Mouse (Mus musculus) small intestine, adult 2 months (tissue): ENCODE data around the gene Ociad2.

Source experiments
- CTCF ChIP-seq: fragments of 200-500 bp; IDR thresholded peaks from 2 replicates; pipeline ENCODE4 v1.5.1; 2012; ENCODE audit warnings: low read depth, mild to moderate bottlenecking, control low read depth, inconsistent platforms, low read length, moderate library complexity, mixed read lengths; ENCODE audit not compliant: insufficient replicate concordance, insufficient read length; ENCODE audit errors: extremely low read depth
- POLR2A ChIP-seq: fragments of 200-500 bp; IDR thresholded peaks from 2 replicates; pipeline ENCODE4 v1.6.1; 2012; ENCODE audit warnings: low read depth, mild to moderate bottlenecking, control low read depth, inconsistent platforms, low read length, moderate library complexity

GRCm38 (mm10) chr5:73353519-73353918 is 12.7 kb upstream of the Ociad2 start:
- TF ChIP-seq POLR2A (no peak), CTCF (no peak)
